ENCODE assay signal across 16 mouse cellular contexts in genomic region chr2:38223759-38224158, GRCm38 (mm10).
A peak's percentile ranks its signal among the peaks of the same experiment; 100 is the strongest.
DNase-seq lines count a peak whose midpoint lies in the region; ATAC-seq and TF ChIP-seq lines count a peak whose summit lies in the region.
"Had no signal": no experiment of that assay in that cellular context is flagged by ENCODE, and none has a peak within 500 bp of the region (broad histone marks: within the 10 kb centered on the region; RNA-seq: fewer than 3 reads in every experiment).

No protein-coding gene starts in this region.

- peak overlapping the region; percentile 12; the same call in 1 of the 2 replicates for H3K9ac ChIP-seq in forebrain, embryonic 11.5 days (ENCODE audit: low read length)
- H3K9ac ChIP-seq in forebrain, embryonic 12.5 days = no peak overlapping the region
- H3K9ac ChIP-seq: forebrain, embryonic 15.5 days; heart, embryonic 15.5 days; hindbrain, embryonic 12.5 days had no signal

- no peaks in the 10 kb centered on the region for H3K9me3 ChIP-seq in forebrain, embryonic 11.5 days (ENCODE audit: control insufficient read depth, low read length)
- no peaks in the 10 kb centered on the region for H3K9me3 ChIP-seq in forebrain, embryonic 12.5 days
- H3K9me3 ChIP-seq: forebrain, embryonic 15.5 days; heart, embryonic 15.5 days; hindbrain, embryonic 12.5 days had no signal

- no peak for ATAC-seq in forebrain, embryonic 11.5 days (replicated peaks; ENCODE audit: low FRiP score)
- no peak for ATAC-seq in forebrain, embryonic 12.5 days (ENCODE audit: low FRiP score)
- ATAC-seq: CD4-positive, CD25-positive, alpha-beta regulatory T cell, adult 4 months; forebrain, embryonic 15.5 days had no signal

- H3K27ac ChIP-seq in forebrain, embryonic 11.5 days (ENCODE audit: low read depth, low read length) = no peak overlapping the region
- no peak overlapping the region for H3K27ac ChIP-seq in forebrain, embryonic 12.5 days
- H3K27ac ChIP-seq in kidney, adult 2 months (ENCODE audit: insufficient read depth, low read depth, low read length) = no peak overlapping the region
- H3K27ac ChIP-seq: forebrain, embryonic 15.5 days; heart, embryonic 15.5 days; hindbrain, embryonic 12.5 days had no signal

- no peak overlapping the region for H3K4me2 ChIP-seq in forebrain, embryonic 11.5 days (ENCODE audit: low read depth, low read length, severe bottlenecking)
- H3K4me2 ChIP-seq in forebrain, embryonic 12.5 days = no peak overlapping the region
- H3K4me2 ChIP-seq: forebrain, embryonic 15.5 days; heart, embryonic 15.5 days; hindbrain, embryonic 12.5 days; liver, embryonic 11.5 days had no signal

- intact Hi-C loops in heart, postnatal 36 days (cut with DNase I) = no loop called here

- peak; percentile 10 for DNase-seq in adrenal gland, adult 2 months
- no peak for DNase-seq in adrenal gland, adult 8-10 months
- no peak for DNase-seq in forebrain, embryonic 11.5 days (ENCODE audit: low spot score)
- DNase-seq in kidney, adult 2 months = peak; percentile 22
- DNase-seq in kidney, postnatal 36 days = no peak
- DNase-seq in heart, postnatal 36 days = peak; percentile 6 to 9
- no peak for DNase-seq in testis, postnatal 10 days (ENCODE audit: low spot score)
- DNase-seq: cerebellum, postnatal 10 days; lung, adult 18-20 months; lung, postnatal 36 days had no signal

- TF ChIP-seq CTCF in kidney, adult 2 months (conservative IDR thresholded peaks at IDR 0.05; ENCODE audit: insufficient read depth, insufficient read length, low read depth, low read length) = no peak

- WGBS in forebrain, embryonic 11.5 days = 3% methylated on average over 2 of the region's 2 CpGs
- 7% methylated on average over 2 of the region's 2 CpGs for WGBS in forebrain, embryonic 12.5 days
- 53% methylated on average over 2 of the region's 2 CpGs for WGBS in kidney, adult 2 months

- no peaks in the 10 kb centered on the region for H3K36me3 ChIP-seq in forebrain, embryonic 11.5 days (ENCODE audit: control insufficient read depth, insufficient read depth, low read length)
- no peaks in the 10 kb centered on the region for H3K36me3 ChIP-seq in forebrain, embryonic 12.5 days (replicated peaks)
- no peaks in the 10 kb centered on the region for H3K36me3 ChIP-seq in kidney, adult 2 months (ENCODE audit: control insufficient read depth, insufficient read depth, low read length)
- H3K36me3 ChIP-seq: forebrain, embryonic 15.5 days; heart, embryonic 15.5 days; hindbrain, embryonic 12.5 days had no signal

- H3K4me3 ChIP-seq in forebrain, embryonic 11.5 days (ENCODE audit: low read depth, low read length) = no peak overlapping the region
- H3K4me3 ChIP-seq in forebrain, embryonic 12.5 days (replicated peaks) = no peak overlapping the region
- no peak overlapping the region for H3K4me3 ChIP-seq in kidney, adult 2 months (ENCODE audit: insufficient read depth, low read depth, low read length)
- H3K4me3 ChIP-seq: forebrain, embryonic 15.5 days; heart, embryonic 15.5 days; hindbrain, embryonic 12.5 days had no signal

- H3K27me3 ChIP-seq in forebrain, embryonic 11.5 days (ENCODE audit: control insufficient read depth, insufficient read depth, low read length) = no peaks in the 10 kb centered on the region; the same call in 1 of the 2 replicates
- peaks cover 24% of the 10 kb centered on the region; the same call in 1 of the 2 replicates for H3K27me3 ChIP-seq in forebrain, embryonic 12.5 days
- no peaks in the 10 kb centered on the region for H3K27me3 ChIP-seq in kidney, adult 2 months (replicated peaks; ENCODE audit: control insufficient read depth, insufficient read depth, low read length)
- H3K27me3 ChIP-seq: forebrain, embryonic 15.5 days; heart, embryonic 15.5 days had no signal

- peaks cover 25% of the 10 kb centered on the region for H3K4me1 ChIP-seq in forebrain, embryonic 11.5 days (replicated peaks; ENCODE audit: control insufficient read depth, insufficient read depth, low read length)
- H3K4me1 ChIP-seq in forebrain, embryonic 12.5 days = peaks cover 47% of the 10 kb centered on the region
- H3K4me1 ChIP-seq in kidney, adult 2 months (ENCODE audit: control insufficient read depth, insufficient read depth, low read length) = peaks cover 8% of the 10 kb centered on the region
- H3K4me1 ChIP-seq: heart, embryonic 15.5 days had no signal

- TF ChIP-seq POLR2A in kidney, adult 2 months (IDR thresholded peaks at IDR 0.05; ENCODE audit: low read depth, low read length) = no peak

Comparison
In these comparisons a context has a peak if more than half of its experiments do, and no peak if none do; other contexts are left out.
1. DNase-seq: peak in adrenal gland, adult 2 months (single experiment), kidney, adult 2 months (single experiment) and heart, postnatal 36 days (2 of 2); none in adrenal gland, adult 8-10 months (single experiment), forebrain, embryonic 11.5 days (single experiment), kidney, postnatal 36 days (0 of 2) and testis, postnatal 10 days (single experiment).